Mouse (Mus musculus): ENCODE results near the gene Erv3. TPM values are rescaled to one million over a fixed set of nuclear protein-coding genes. Genes with fewer than 3 reads are reported as not detected.

The Erv3 gene
- polyA plus RNA-seq, 1 experiment from 2014 or later, result not detected

GRCm38 (mm10) chr2:131820088-131820675, 39.4 kb downstream of the Erv3 start:
- H3K9me3 ChIP-seq, result no peaks in the 10 kb centered on the region
- H3K4me2 ChIP-seq, result peak overlapping the region; percentile 51
- no peaks in the 10 kb centered on the region for H3K36me3 ChIP-seq
- H3K27me3 ChIP-seq (replicated peaks), result no peaks in the 10 kb centered on the region
- H3K27ac ChIP-seq, result no peak overlapping the region
- peak; percentile 72 for ATAC-seq (ENCODE audit: insufficient read depth, low FRiP score, low read depth)
- H3K9ac ChIP-seq, result no peak overlapping the region
- peaks cover 4% of the 10 kb centered on the region; the same call in 1 of the 2 replicates for H3K4me1 ChIP-seq
- WGBS, result 22% methylated on average over 14 of the region's 14 CpGs
- H3K4me3 ChIP-seq (replicated peaks), result no peak overlapping the region; the same call in 1 of the 2 replicates

GRCm38 (mm10) chr2:131814327-131814726, 45.2 kb downstream of the Erv3 start:
- no peaks in the 10 kb centered on the region for H3K27me3 ChIP-seq (replicated peaks)
- no peaks in the 10 kb centered on the region for H3K4me1 ChIP-seq
- H3K36me3 ChIP-seq, result no peaks in the 10 kb centered on the region
- H3K9me3 ChIP-seq, result no peaks in the 10 kb centered on the region
- H3K4me3 ChIP-seq (replicated peaks), result no peak overlapping the region
- H3K9ac ChIP-seq, result no peak overlapping the region
- WGBS, result 84% methylated on average over 10 of the region's 10 CpGs
- no peak for ATAC-seq (ENCODE audit: insufficient read depth, low FRiP score, low read depth)
- no peak overlapping the region for H3K27ac ChIP-seq
- H3K4me2 ChIP-seq, result no peak overlapping the region

- H3K27ac ChIP-seq, result no peak overlapping the region
- ATAC-seq (ENCODE audit: insufficient read depth, low FRiP score, low read depth), result no peak
- no peaks in the 10 kb centered on the region for H3K27me3 ChIP-seq (replicated peaks)
- H3K9me3 ChIP-seq, result no peaks in the 10 kb centered on the region
- H3K4me2 ChIP-seq, result no peak overlapping the region
- WGBS, result 70% methylated on average over 1 of the region's 1 CpGs
- no peaks in the 10 kb centered on the region for H3K36me3 ChIP-seq
- H3K4me3 ChIP-seq (replicated peaks), result no peak overlapping the region
- H3K4me1 ChIP-seq, result no peaks in the 10 kb centered on the region
- H3K9ac ChIP-seq, result no peak overlapping the region
Measured at GRCm38 (mm10) chr2:131813437-131813836, 46.1 kb downstream of the Erv3 start.

GRCm38 (mm10) chr2:131812480-131813137, 46.9 kb downstream of the Erv3 start:
- 15% methylated on average over 23 of the region's 23 CpGs for WGBS
- H3K9me3 ChIP-seq, result no peaks in the 10 kb centered on the region
- no peak overlapping the region for H3K4me2 ChIP-seq
- peak; percentile 68 for ATAC-seq (ENCODE audit: insufficient read depth, low FRiP score, low read depth)
- no peak overlapping the region for H3K27ac ChIP-seq
- no peak overlapping the region for H3K4me3 ChIP-seq (replicated peaks)
- no peaks in the 10 kb centered on the region for H3K36me3 ChIP-seq
- H3K27me3 ChIP-seq (replicated peaks), result no peaks in the 10 kb centered on the region
- no peaks in the 10 kb centered on the region for H3K4me1 ChIP-seq
- H3K9ac ChIP-seq, result no peak overlapping the region

GRCm38 (mm10) chr2:131811607-131812006, 47.9 kb downstream of the Erv3 start:
- H3K4me1 ChIP-seq, result no peaks in the 10 kb centered on the region
- 63% methylated on average over 2 of the region's 2 CpGs for WGBS
- no peak for ATAC-seq (ENCODE audit: insufficient read depth, low FRiP score, low read depth)

GRCm38 (mm10) chr2:131808856-131809255, 50.7 kb downstream of the Erv3 start:
- Histone ChIP-seq H3K36me3 (no peaks in the 10 kb centered on the region), H3K27me3 (replicated peaks) (no peaks in the 10 kb centered on the region), H3K9me3 (no peaks in the 10 kb centered on the region), H3K4me3 (replicated peaks) (no peak overlapping the region), H3K9ac (no peak overlapping the region), H3K4me2 (0 out of 2 replicates have a peak overlapping the region, but pooled peaks have one; percentile 5), H3K27ac (no peak overlapping the region), H3K4me1 (no peaks in the 10 kb centered on the region)
- no peak for ATAC-seq (ENCODE audit: insufficient read depth, low FRiP score, low read depth)
- 45% methylated on average over 7 of the region's 7 CpGs for WGBS

More at GRCm38 (mm10) chr2:131811607-131812006, 47.9 kb downstream of the Erv3 start:
- Histone ChIP-seq H3K27me3 (replicated peaks) (no peaks in the 10 kb centered on the region), H3K36me3 (no peaks in the 10 kb centered on the region), H3K9ac (no peak overlapping the region), H3K9me3 (no peaks in the 10 kb centered on the region), H3K4me2 (no peak overlapping the region), H3K27ac (no peak overlapping the region), H3K4me3 (replicated peaks) (no peak overlapping the region)

- H3K9ac ChIP-seq, result no peak overlapping the region
- no peak overlapping the region for H3K4me2 ChIP-seq
- H3K27ac ChIP-seq, result no peak overlapping the region
- no peaks in the 10 kb centered on the region for H3K9me3 ChIP-seq
- H3K36me3 ChIP-seq, result no peaks in the 10 kb centered on the region
- no peaks in the 10 kb centered on the region for H3K4me1 ChIP-seq
- 68% methylated on average over 11 of the region's 11 CpGs for WGBS
- H3K27me3 ChIP-seq (replicated peaks), result no peaks in the 10 kb centered on the region
- no peak overlapping the region for H3K4me3 ChIP-seq (replicated peaks)
- no peak for ATAC-seq (ENCODE audit: insufficient read depth, low FRiP score, low read depth)
Measured at GRCm38 (mm10) chr2:131807660-131808059, 51.9 kb downstream of the Erv3 start.

- WGBS, result 40% methylated on average over 7 of the region's 7 CpGs
Measured at GRCm38 (mm10) chr2:131806863-131807262, 52.7 kb downstream of the Erv3 start.

GRCm38 (mm10) chr2:131805306-131805705, 54.2 kb downstream of the Erv3 start:
- Histone ChIP-seq H3K4me1 (no peaks in the 10 kb centered on the region), H3K9me3 (no peaks in the 10 kb centered on the region), H3K27me3 (replicated peaks) (no peaks in the 10 kb centered on the region), H3K9ac (no peak overlapping the region), H3K27ac (no peak overlapping the region), H3K4me2 (no peak overlapping the region), H3K36me3 (no peaks in the 10 kb centered on the region), H3K4me3 (replicated peaks) (no peak overlapping the region)
- WGBS, result 77% methylated on average over 1 of the region's 1 CpGs
- no peak for ATAC-seq (ENCODE audit: insufficient read depth, low FRiP score, low read depth)

More at GRCm38 (mm10) chr2:131806863-131807262, 52.7 kb downstream of the Erv3 start:
- Histone ChIP-seq H3K27ac (no peak overlapping the region), H3K4me2 (no peak overlapping the region), H3K36me3 (no peaks in the 10 kb centered on the region), H3K4me3 (replicated peaks) (no peak overlapping the region), H3K9ac (no peak overlapping the region), H3K4me1 (no peaks in the 10 kb centered on the region), H3K27me3 (replicated peaks) (no peaks in the 10 kb centered on the region), H3K9me3 (no peaks in the 10 kb centered on the region)
- ATAC-seq (ENCODE audit: insufficient read depth, low FRiP score, low read depth), result no peak

- Histone ChIP-seq H3K9ac (no peak overlapping the region), H3K27ac (no peak overlapping the region)
Measured at GRCm38 (mm10) chr2:131803801-131804200, 55.7 kb downstream of the Erv3 start.

More at GRCm38 (mm10) chr2:131803801-131804200, 55.7 kb downstream of the Erv3 start:
- WGBS, result 51% methylated on average over 3 of the region's 3 CpGs
- Histone ChIP-seq H3K4me1 (no peaks in the 10 kb centered on the region), H3K9me3 (no peaks in the 10 kb centered on the region), H3K36me3 (no peaks in the 10 kb centered on the region), H3K27me3 (replicated peaks) (no peaks in the 10 kb centered on the region), H3K4me2 (no peak overlapping the region), H3K4me3 (replicated peaks) (no peak overlapping the region)
- no peak for ATAC-seq (ENCODE audit: insufficient read depth, low FRiP score, low read depth)

Measured in stomach, embryonic 15.5 days (tissue).